Mouse (Mus musculus) adrenal gland, postnatal 36 days (tissue): ENCODE data around the gene Helq. TPM values are rescaled to one million over a fixed set of nuclear protein-coding genes. Genes with fewer than 3 reads are reported as not detected.

ENCODE experiments used
- DNase-seq, 2 experiments: peaks; one replicate each; pipeline ENCODE4 v3.0.0; 2021; ENCODE audit warnings: mixed read lengths in 1 of 2
- total RNA-seq, 2 experiments: library from RNA; stranded (reverse); gene quantifications; 2 replicates each; pipeline ENCODE4 v1.2.3; 2021

Gene Helq
- total RNA-seq, 2 experiments from 2014 or later: 6.1 to 7.5 TPM

- DNase-seq: no peak
Measured at GRCm38 (mm10) chr5:100779002-100779401, 19.4 kb downstream of the Helq start.

- DNase-seq: peak; percentile 5 to 11
Measured at GRCm38 (mm10) chr5:100776900-100777299, 21.5 kb downstream of the Helq start.

DNA sequence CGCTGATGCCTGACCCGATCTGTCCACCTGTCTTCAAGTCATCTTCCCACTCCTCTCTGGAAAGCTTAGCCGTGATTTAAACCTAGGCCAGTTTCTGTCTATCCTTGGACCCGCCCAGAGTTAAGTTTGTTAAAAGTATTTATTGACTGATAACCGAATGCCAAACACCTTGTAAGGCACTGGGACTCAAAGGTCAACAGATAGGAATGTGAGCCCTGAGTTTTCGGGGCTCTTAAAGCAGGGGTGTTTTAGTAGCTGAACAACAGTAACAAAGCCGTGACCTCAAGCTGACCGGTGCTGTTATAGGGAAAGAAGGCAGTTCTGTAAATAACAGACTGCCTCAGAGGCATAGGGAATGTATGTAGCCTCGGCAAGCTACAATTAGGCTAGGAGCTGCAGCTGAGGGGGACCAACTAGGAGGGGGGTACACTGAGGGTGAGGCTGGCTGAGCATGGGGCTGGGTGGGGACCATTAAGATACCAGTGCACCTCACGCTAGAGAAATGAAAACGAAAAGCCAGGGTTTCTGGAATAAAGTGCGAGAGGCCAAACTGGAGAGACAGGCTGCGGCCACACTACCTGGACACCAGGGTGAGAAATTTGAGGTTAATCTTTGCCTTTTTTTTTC lies 22.5 kb downstream of the Helq start:
- DNase-seq: no peak

DNA sequence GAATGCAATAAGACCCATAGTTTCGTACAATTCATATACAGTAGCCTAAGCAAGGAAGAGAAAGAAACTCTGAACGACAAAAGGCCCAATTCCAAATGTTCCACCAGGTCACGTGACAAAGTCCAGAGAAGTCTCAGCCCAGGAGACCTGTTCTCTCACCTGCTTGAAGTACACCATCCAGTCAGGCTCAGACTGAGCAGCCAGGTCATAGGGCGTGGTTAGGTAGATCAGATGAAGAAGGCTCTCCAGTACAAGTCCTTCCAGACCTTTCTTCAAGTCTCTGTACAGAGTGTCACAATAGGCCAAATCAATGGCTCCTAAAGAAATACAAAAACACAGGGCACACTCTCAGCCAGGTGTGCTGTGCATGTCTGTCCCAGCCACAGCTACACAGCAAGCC lies 26.8 kb downstream of the Helq start:
- DNase-seq: no peak

DNA sequence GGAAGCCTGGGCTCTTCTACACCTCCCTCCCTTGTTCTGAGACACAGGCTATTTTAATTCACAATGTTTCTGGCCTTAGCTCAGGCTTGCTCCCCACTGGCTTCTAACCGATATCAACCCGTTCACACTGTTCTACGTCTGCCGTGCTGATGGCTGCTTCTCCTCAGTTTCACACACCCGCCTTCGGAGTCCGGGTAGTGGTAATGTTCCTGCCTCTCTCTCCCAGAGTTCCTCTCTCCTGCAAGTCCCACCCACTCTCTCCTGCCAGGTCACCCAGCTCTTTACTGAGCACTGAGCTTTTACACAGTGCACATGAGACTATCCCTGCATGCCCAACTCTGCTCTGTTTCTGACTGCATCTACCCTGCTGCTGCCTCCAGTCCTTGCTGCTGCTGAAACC lies 32.4 kb downstream of the Helq start:
- no peak for DNase-seq

DNA sequence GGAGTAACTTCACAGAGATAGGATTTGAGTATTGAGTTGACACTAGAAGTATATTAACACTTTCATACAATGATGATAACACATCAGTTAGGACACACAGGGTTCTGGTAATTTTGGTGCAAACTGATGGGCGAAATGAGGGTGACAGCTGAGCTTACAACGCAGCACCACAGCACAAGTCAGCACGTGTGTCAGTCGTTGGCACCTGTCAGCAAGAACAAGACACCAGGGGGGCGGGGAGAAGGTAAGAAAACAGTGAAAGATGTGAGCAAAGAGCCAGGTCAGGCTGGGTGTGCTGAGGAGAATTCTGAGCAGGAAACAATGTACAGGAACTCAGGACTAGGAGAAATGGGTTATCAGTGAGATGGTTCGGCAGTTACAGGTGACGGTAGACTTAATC lies 36.7 kb downstream of the Helq start:
- DNase-seq: no peak

GRCm38 (mm10) chr5:100760049-100760663 lies 38.2 kb downstream of the Helq start:
- no peak for DNase-seq

- no peak for DNase-seq
Measured at GRCm38 (mm10) chr5:100758121-100758520, 40.3 kb downstream of the Helq start.

- peak in 1 of 2 experiments; percentile 3 for DNase-seq
Measured at GRCm38 (mm10) chr5:100753407-100753806, 45.0 kb downstream of the Helq start.

DNA sequence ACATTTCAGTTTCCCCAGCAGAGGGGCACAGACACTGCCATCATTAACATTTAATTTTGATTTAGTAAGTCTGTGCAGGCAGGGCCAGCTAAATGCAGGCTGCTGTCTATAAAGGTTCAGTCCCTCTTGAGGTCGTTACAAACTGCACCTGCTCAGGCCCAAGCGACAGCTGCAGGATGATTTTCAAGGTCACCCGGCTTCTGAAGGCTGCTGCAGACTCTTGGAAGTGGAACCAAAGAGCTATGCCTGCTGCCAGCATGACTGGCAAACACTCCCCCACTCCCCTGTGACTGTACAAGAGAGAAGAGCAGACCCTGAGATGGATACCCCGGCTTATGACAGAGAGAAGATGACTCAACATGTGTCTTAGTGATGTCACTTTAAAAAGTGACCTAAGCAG lies 46.7 kb downstream of the Helq start:
- peak; percentile 11 to 13 for DNase-seq

GRCm38 (mm10) chr5:100750617-100751255 lies 47.7 kb downstream of the Helq start:
- DNase-seq: peak; percentile 36 to 51

DNA sequence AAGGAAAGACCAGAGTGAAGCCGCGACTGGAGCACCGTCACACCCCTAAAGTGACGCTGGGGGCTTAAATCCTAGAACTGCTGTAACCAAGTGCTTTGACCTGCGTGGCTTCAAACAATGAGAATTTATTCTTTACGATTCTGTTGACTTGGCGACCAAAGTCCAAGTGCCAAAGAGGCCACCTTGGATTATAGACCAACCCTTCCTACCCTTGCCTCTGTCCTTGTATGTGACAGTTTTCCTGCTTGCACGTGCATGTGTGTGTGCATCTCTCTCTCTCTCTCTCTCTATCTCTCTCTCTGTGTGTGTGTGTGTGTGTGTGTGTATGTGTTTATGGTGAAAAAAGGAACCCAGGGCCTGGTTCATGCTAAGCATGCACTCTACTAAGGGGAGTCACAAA lies 59.6 kb downstream of the Helq start:
- DNase-seq: no peak

- no peak for DNase-seq
Measured at GRCm38 (mm10) chr5:100736919-100737318, 61.5 kb downstream of the Helq start.

- no peak for DNase-seq
Measured at GRCm38 (mm10) chr5:100734535-100734934, 63.9 kb downstream of the Helq start.

DNA sequence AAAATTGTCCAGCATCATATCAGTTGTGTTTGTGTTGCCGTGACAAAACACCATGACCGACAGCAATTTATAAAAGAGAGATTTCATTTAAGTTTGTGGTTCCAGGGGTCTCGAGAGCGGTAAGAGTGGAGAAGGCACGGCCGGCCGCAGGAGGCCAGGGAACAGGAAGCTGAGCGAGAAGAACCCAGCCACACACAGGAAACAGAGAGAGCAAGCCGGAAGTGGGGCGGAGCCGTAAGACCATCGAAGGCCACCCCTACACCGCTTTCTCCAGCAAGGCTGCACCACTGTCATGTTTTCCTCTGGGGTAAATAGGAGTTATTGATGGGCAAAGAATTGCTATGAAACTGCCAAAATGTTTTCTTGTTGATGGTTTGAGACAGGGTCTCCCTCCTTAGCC lies 69.6 kb downstream of the Helq start:
- no peak for DNase-seq

GRCm38 (mm10) chr5:100726001-100726400 lies 72.4 kb downstream of the Helq start:
- DNase-seq: no peak

DNA sequence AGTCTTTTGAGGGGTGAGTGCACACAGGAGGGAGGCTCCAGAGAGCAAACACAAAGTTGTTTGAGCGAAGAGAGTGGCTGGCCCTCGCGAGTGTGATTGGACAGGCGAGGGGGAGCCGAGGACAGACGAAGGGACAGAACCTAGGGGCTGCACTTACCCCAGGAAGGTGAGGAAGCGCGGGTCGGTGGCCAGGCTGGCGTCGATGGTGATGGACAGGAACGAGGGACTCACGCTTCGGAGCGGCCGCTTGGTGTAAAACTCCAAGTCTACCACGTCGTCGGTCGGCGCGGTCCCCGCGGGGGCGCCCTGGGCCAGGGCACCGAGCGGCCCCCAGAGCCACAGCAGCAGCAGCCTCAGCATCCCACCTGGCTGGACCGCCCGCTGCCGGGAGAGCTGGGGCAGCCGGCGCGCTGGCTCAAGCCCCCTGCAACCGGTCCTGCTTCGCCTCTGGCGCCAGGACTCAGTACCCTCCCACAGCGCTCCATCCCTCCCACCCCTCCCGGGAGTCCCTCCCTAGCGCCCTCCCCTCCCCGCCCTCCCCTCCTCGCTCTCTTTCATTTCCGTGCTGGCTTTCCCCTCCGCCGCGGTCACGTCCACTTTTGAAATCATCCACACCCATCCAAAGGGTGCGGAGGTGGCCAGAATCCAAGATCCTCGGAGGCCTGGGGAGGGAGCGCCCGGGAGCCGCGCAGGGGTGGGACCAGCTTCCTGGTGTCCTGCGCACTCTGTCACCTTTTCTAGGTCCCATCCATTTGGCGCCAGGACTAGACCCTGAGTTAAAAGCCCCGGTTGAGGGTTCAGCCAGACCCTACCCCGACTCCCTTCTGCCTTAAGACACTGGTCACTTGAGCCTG lies 78.9 kb downstream of the Helq start, which contains the start of gene Hpse:
TSS of gene Hpse (minus strand) at position 482 of the 854 bp plus-strand sequence.
- peak; percentile 50 for DNase-seq

- DNase-seq: no peak
Measured at GRCm38 (mm10) chr5:100716762-100717161, 81.6 kb downstream of the Helq start.
